Mouse (Mus musculus): ENCODE measurements around the gene Anp32b.

Anp32b gene

DNA sequence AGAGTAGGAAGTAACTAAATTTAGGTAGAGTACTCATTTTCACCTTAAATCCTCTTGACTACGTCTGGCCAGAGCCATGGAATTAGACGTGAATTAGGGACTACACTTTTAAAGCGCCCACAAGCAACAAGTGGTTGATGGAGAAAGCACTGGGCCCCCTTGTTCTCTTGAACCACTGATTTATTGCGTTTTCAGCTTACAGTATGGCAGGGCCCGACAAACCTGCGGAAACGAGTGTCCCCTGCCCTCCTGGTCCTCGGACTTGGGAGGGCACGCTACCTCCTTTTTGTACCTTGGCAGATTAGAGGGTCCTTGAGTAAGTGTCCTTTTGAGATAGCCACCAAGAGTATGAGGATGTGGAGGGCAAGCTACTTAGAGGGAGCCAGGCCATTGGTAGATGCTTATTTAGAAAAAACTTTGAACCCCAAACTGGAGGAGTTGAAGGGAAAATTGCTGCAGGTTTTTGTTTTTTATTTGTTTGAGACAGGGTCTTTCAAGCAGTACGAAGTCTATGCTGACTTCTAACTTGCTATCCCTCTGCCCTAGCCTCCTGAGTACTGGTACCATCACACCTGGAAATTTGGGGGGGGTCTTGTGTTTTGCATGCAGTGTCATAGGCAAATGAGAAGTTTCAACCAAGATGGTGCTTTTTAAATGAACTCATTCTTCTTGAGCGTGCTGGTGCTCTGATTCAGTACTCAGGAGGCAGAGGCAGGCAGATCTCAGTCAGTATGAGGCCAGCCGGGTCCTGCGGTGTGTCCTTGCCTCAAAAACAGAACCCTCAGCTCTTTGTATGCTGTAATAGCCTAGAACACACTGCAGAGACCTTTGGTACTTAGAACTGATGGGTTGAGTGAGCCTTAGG, 2.4 kb downstream of the Anp32b start:
- no peak for DNase-seq (ENCODE audit: low spot score)

DNA sequence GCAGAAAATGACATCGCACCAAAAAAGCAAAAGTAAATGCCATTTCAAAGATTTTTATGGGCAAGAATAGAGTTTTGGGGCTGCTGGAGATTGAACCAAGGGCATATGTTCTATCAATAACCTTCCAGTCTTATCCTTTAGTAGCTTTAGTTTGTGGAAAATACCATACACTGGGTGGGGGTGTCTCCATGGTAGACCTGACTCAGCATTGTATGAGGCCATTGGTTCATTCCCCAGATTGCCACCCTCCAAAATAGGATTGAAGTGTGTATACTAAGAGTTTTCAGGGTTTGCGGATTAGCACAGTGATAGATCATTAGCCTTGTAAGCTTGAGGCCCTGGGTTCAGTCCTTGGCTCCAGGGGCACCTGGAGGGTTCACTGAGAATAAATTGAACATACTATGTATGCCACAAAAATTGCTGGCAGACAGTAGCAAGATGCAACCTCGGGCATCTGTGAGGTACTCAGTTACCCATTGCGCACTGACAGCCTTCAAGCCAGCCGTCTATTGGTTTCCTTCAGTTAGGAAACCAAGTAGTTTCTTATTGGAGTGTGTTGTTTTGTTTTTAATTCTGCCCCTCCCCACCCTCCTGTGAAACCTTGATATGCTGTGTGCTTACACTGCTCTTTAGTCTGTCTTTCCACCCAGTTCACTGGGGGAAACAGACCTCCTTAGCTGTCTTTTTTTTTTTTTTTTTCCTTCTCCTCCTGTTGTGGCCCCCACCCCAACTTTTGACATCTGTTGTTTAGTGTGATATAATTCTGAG, 3.6 kb downstream of the Anp32b start:
- no peak for DNase-seq (ENCODE audit: low spot score)

DNA sequence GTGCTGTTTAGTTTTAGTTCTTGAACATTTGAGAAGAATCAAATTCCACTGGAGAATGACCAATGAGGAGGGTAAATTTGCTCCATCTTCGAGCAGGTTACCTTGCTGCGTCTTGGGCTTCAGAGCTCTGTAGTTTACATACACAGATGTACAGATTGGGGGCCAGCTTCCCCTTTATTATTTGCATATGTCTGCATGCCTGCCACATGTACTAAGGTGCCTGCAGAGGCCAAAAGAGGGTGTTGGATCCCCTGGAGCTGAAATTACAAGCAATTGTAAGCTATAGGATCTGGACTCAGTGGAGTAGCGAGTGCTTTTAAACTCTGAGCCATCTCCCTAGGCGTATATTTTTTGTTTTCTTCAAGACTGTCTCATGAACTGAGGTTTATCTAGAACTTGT, 6.1 kb downstream of the Anp32b start:
- no peak for DNase-seq (ENCODE audit: low spot score)

DNA sequence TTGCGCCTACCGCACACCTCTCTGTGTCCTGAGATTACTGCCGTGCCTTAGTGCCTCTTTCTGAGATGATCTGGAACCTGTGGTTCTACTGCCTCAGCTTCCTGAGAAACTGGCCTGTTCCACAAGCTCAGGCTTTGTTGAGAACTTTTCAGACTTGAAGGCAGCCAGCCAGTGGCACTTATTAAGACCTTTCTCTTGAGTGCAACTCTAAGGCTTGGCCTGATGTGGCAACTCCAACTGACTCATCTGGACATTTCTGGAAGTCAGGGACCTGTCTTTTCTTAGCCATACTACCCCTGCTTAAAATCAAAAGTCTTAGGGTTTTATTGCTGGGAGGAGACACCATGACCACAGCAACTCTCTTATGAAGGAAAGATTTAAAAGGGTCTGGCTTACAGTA, 6.5 kb downstream of the Anp32b start:
- no peak for DNase-seq (ENCODE audit: low spot score)

DNA sequence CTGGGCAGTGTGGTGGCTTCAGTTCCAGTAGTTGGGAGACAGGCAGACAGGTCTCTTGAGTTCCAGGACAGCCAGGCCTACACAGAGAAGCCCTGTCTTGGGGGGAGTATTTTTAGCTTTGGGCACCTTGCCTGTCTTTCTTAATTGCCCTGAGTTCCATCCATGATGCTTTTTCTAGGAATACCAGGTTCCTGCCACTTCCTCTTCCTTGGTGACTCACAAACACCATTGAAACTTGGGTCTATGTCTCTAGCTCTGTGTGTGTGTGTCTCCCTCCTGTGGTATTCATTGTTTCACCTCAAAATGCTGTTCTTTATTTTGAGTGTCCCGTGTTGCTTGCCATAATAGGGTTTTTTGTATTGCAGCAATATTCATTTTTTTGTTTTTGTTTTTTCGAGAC, 7.7 kb downstream of the Anp32b start:
- no peak for DNase-seq (ENCODE audit: low spot score)

DNA sequence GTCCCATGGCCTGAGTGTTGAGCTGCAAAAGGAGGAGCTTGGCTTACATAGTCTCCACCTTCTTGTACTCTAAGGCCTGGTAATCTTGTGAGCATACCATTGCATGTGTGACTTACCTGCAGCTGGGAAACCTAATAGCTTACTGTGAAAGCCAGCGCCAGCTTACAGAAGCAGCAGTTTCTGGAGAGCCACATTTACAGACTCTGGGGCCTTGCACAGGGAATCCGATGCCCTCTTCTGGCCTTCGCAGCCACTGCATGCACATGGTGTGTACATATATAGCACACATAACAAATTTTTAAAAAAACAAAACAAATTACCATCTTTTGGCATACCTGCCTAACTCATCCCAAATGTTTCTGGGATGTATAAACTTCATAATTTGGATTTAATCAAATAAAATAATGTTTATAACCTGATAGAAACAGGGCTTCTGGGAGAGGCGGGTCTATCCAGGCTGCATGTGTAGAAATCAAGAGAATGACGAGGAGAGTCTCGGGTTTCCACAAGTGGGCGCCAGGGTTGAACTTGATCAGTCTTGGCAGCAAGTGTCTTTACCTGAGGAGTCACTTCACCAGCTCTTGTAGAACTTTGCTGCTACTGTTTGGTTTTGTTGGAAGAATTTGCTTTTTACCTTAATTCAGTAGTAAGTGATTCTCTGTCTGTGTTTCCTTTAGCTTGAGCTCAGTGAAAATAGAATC, 12.6 kb downstream of the Anp32b start:
- DNase-seq (ENCODE audit: low spot score): no peak

DNA sequence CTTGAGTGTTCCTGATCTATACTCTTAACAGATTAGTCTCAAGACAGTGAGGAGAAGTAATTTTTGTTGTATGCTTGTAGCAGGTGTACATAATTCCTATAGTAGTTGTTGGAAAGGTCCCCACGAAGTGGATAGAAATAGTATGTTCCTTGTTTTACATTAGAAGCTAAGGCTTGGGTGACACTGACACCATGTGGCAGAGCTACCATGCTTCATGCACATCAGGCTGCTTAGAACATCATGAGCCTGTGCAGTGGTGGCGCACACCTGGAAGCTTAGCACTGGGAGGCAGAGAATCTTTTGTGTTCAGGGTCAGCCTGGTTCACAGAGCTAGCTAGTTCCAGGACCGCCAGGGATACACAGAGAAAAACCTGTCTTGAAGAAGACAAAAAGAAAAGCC, 15.0 kb downstream of the Anp32b start:
- DNase-seq (ENCODE audit: low spot score): no peak

DNA sequence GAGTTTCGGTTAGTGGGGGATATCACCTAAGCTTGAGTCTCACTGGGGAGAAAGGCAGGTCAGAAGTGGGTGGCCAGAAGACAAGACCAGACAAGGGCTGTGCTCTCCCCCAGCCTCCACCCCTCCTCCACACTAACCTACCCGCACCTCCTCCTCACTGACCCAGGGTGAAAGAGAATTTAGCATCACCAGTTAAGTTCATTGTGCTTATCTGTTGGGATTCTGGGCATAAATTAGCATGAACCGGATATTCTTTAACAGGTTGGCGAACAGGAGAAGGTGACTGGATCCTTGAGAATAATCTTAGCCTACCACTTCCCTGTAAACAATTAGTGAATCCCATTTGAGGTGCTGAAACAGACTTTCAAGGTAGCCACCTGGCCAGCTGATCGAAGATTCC, 24.4 kb downstream of the Anp32b start:
- no peak for DNase-seq (ENCODE audit: low spot score)

DNA sequence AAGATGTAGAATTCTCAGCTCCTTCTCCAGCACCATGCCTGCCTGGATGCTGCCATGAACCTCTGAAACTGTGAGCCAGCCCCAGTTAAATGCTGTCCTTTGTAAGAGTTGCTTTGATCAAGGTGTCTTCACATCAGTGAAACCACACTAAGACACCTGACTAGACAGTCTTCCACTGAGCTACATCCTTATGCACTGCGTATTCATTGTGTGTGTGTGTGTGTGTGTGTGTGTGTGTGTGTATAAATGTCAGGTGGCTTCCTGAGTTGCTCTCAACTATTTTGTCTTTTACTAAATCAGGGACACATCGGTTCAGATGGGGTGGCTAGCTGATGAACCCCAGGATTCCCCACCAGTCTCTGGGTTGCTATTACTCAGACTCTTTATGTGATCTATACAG, 28.4 kb downstream of the Anp32b start:
- DNase-seq (ENCODE audit: low spot score): no peak

DNA sequence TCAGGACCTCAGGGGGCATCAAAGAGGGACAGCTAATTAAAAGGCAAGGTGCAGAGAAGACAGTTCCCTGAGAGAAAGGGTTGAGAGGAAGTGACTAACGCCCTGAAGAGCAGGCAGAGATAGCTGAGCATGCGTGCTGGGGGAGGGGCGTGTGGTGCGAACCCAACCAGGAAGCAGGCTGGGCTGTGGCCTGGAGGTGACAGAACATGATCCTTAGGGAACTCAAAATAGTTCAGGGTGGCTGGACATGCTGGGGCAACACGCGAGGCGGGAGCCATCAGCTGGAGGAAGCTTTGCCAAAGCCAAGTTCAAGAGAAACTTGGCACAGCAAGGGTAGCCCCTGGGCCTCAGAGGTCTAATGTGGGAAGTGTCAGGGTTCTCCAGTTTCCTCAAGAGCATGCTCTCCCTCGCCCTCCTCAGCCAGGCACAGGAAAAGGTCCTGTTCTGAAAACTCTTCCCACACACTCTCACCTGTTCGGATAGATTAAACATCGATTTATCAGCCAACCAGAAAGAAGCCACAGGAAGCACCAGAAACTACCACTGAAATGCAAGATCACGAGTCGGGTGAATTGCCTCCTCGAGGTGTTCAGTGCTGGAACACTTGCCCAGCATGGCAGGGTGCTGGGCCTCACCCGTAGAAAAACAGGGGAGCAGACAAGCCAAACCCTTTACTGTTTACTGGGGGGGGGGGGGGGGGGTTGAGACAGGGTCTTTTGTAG, 35.2 kb downstream of the Anp32b start:
- peak; percentile 60 for DNase-seq (ENCODE audit: low spot score)

DNA sequence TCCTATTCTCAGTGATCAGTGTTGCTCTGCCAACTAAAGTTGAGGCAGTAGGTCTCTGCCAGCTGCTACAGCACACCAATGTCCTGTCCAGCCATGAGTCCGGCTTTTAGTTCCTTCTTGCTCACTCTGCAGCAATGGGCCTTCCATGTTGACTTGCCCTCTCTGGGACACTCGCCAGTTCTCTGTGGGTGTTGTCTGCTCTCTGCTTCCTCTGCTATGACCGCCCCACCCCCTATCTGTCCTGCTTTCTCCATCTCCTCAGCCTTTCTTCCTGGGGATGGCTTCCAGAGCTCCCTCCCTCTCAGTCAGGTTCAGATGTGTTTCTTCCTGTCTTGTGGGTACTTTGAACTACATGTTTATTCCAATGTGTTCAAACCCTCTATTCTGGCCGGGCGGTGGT, 36.6 kb downstream of the Anp32b start:
- no peak for DNase-seq (ENCODE audit: low spot score)

DNA sequence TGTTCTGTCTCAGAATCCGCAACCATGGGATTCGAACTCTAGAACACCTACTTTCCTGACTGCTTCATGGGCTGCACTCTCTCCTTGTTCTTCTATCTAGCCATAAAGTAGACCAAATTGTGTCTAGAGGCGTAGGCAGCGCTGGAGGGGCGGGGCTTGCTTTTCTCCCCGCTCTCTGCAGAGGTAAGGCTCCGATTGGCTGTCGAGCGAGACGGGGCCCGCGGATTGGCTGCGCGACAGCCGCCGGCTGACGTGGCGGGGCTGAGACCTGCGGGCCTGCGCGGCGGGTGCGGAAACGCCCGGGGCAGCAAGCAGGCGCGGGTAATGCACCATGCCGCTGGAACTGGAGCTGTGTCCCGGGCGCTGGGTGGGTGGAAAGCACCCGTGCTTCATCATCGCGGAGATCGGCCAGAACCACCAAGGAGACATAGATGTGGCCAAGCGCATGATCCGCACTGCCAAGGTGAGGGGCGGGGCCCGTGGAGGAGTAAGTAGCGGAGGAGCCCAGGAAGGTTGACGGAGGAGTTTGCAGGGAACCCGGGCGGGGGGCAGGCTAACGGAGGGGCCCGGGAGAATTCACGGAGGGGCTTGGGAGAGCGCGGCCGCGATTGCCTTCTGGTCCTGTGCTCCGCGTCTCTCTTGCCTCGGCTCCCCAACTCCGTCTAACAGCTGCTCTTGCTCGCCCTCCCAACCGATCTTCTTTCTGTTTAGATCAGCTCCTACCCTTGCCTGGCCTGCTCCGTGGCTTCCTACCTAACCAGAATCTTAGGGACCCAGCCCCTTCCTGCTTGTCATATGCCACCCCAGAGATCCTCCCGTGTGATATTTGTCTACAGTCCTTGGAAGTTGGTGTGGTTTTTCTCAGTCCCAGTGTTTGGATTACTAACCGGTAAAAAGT, 38.6 kb downstream of the Anp32b start, which contains the start of gene Nans:
Gene Nans (plus strand): TSS at position 221 of the 898 bp plus-strand sequence.
- peak; percentile 94 for DNase-seq (ENCODE audit: low spot score)

DNA sequence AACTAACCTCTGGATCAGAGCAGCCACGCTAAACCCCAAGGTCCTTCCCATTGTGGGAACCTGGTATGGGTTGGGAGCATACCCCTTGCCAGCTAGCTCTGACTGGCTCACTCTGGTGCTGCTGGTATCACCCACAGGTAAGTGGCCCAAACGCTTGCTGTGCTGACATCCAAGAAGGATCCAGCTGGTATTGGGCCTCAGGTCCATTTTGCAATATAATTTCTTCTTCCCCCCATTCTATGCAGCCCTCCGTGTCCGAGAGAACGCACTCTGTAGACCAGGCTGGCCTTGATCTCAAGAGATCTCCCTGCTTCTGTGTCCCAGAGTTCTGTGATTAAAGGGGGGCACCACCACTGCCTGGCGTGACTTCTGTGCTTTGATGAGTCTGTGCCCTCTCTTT, 42.4 kb downstream of the Anp32b start:
- DNase-seq (ENCODE audit: low spot score): no peak

DNA sequence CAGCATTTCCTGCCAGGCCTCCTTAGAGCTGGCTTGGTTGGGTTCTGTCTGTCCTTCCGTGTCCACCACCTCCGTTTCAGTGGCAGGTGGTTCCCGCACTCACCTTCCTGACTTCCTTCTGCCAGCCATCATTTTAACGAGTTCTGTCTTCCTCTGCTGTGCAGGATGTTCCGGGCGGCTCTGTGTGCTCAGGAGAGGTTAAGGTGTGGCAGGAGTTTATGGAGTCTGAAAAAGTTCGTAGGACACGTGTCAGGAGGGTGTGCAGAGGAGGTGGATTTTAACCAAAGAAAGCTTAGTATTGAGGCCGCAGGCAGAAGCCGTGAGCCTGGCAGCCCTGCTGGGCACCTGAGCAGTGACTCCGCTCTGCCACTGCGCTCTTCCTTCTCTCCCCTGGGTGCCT, 44.8 kb downstream of the Anp32b start:
- DNase-seq (ENCODE audit: low spot score): no peak

DNA sequence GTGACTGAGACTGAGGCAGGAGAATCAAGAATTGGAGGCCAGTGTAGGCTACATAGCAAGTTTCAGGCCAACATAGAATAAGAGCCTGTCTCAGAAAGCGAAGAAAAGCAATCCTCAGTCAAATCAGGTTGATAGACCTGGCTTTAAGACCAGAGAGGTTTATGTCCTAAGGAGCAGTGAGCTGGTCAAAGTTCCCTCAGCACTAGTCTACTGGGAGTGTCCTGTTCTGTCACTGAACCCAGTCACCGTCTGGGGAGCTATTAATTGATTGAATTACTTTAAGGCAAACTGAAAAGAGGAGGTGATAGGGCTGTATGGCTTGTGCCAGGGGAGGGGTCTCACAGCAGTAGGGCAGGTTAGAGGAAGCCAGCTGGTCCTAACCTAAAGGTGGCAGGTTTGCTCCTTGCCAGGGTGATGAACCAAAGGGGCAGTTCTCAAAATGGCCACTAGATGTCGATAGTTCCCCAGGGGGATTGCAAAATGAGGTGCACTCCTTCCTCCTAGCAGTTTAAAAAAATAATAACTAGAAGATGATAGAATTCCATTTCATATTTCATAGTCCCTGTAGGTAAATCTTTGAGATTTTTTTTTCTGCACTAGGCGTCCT, 46.7 kb downstream of the Anp32b start:
- DNase-seq (ENCODE audit: low spot score): peak; percentile 45

DNA sequence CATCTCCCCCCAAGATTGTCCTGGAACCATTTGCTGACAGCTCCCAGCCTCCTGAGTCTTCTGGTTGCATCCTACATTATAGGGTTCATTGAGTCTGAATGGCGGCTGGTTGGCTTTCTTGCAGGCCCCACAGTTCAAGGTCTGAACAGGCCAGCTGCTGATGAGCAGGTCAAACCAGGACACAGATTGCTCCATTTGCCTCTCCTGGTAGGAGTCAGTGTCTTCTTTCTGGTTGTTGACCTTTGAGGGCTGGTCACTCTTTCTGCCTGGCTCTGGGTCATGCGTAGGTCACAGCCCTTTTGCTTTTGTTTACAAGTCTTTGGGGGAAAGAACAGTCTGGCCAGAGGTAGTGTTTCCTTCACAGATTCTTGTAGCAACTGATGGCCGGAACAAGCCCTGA, 47.8 kb downstream of the Anp32b start:
- peak; percentile 83 for DNase-seq (ENCODE audit: low spot score)

DNA sequence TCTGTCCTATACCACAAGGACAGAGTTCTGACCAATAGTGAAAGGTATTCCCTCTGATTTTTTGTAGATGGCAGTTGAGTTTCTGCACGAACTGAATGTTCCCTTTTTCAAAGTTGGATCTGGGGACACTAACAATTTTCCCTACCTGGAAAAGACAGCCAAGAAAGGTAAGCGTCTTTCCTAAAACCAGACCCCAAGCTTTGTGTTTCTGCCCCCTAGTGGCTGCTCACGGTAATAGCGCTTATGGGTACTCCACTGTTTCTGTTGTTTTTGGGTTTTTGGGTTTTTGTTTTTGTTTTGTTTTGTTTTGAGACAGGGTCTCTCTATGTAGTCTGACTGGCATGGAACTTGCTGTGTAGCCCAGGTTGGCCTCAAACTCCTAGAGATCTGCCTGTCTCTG, 48.3 kb downstream of the Anp32b start:
- DNase-seq (ENCODE audit: low spot score): no peak

DNA sequence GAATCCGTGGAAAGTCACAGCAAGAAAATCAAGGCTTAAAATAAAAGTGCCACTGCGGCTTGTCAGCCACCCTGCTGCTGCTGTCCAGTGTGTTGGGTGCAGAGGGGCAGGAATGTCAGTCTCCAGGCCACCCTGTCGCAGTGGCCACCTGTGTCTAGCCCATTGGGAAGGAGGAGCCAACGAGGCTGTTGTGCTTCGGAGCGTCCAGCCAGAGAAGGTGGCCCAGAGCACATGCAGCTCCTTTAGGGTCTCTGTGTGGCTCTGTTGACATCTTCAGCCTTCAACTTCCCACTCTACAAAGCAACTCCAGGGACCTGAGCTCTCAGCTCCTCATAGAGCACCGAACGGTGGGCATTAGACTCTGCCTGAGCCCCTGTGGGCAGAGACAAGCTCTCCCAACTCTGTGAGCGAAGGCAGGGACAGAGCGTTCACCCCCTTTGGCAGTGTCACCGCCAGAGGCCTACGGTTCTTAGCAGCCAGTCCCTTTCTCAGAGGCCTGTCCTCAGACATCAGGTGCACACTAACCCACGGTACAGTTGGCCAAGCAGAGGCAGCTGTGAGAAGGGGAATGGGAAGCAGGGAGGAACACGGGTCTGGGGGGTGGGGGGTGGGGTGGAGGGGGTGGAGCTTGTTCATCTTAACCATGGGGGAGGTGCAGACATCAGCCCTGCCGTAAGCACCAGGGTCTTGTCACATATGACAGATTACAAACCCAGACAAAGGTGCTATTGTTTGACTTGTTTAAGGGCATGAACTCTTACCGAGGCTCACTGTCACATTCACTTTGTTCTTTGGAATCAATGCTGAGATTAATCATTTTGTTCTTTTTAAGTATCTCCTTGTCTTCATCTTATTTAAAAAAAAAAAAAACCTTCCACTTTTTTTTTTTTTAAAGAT, 52.2 kb downstream of the Anp32b start:
- DNase-seq (ENCODE audit: low spot score): no peak

DNA sequence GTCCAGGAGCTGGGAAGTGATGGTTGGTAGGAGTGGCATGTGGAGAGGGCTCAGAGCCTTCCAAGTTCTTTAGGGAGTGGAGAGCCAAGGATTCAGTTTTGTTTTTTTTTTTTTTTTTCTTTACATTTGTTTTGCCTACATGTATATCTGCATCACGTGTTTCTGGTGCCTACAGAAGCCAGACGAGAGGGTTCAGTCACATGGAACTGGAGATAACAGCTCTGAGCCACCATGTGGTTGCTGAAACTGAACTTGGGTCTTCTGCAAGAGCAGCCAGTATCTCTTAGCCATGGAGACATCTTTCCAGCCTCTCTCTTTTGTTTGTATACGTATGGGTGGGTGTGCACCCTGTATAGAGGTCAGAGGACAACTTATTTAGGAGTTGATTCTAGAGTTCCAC, 53.2 kb downstream of the Anp32b start:
- no peak for DNase-seq (ENCODE audit: low spot score)

Measured in yolk sac, embryonic 10.5 days (tissue).